Mouse (Mus musculus): ENCODE measurements at regions not wholly inside any gene's neighbourhood (a gene's known extent, or its start where the extent isn't known, plus 50 kb on each side); places are given as distances from the start of the nearest gene placed in this dataset.
A peak's percentile ranks its signal among the peaks of the same experiment; 100 is the strongest.
"Not testable (repeated sequence)": the region's sequence is repeated elsewhere in the genome, so short reads cannot be mapped to it uniquely, and the experiment has no call there.

- DNase-seq: no peak
These were observed 137.2 kb upstream of the Pnpt1 start for GRCm38 (mm10) chr11:28993270-28993847.

- DNase-seq: peak; percentile 12
These were observed 132.0 kb upstream of the Pnpt1 start for GRCm38 (mm10) chr11:28998314-28999106.

DNA sequence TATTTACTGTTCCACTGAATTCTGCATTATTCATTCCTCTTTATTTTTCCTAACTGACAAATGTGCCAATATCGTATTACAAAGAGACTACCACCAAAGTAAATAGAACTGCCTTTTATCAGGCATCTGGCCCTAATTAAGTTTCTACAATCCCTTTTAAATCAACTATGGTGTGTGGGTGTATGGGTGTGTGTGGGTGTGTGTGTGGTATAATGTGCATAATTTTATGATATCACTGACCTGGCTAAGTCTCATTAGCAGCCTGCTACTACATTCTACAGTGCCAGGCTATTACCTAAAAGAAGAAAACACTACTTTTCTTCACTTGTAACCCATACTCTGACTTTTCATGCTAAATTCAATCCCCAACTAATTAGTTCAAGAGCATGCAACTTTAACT lies 131.3 kb upstream of the Pnpt1 start:
- no peak for DNase-seq

- DNase-seq: no peak
These were observed 130.9 kb upstream of the Pnpt1 start for GRCm38 (mm10) chr11:28999620-29000019.

GRCm38 (mm10) chr11:29000212-29000611 lies 130.3 kb upstream of the Pnpt1 start:
- DNase-seq: no peak

DNA sequence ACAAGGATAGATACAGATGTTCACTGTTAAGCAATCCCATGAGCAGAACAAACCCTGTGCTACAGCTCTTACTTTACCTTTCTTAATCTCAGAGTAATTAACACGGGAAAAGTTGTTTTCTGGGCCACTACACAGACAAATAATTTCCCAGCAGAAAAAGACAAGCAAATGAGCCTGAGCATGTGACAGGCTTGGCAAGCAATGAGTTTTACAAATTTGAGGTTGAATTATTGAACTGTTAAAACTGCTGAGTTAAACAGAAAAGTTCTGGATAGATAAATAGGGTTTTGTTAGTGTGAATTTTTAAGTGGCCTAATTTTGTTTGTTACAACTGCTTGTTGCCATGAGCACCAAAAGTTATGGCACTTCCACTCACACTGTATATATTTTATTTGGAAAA lies 113.1 kb upstream of the Pnpt1 start:
- no peak for DNase-seq

GRCm38 (mm10) chr11:29040817-29041216 lies 89.7 kb upstream of the Pnpt1 start:
- no peak for DNase-seq

- DNase-seq: not testable (repeated sequence)
These were observed 82.4 kb upstream of the Pnpt1 start for GRCm38 (mm10) chr11:29047985-29048610.

- no peak for DNase-seq
These were observed 77.9 kb upstream of the Pnpt1 start for GRCm38 (mm10) chr11:29052625-29053024.

DNA sequence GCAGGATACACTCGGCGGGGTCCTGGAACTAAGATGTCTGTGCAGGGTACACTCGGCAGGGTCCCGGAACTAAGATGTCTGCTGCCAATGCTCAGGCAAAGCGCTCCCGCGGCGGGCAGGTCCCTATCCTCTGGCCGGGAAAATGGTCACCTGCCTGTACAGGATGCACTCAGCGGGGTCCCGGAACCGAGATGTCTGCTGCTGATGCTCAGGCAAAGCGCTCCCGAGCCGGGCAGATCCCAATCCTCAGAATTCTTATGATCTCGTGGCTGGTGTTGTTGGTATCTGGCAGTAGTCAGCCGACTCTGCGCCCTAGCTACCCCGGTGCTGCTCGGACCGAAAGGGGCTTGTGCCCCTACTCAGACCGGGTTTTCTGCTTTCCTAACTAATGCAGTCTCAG lies 61.0 kb upstream of the Pnpt1 start:
- DNase-seq: not testable (repeated sequence)

DNA sequence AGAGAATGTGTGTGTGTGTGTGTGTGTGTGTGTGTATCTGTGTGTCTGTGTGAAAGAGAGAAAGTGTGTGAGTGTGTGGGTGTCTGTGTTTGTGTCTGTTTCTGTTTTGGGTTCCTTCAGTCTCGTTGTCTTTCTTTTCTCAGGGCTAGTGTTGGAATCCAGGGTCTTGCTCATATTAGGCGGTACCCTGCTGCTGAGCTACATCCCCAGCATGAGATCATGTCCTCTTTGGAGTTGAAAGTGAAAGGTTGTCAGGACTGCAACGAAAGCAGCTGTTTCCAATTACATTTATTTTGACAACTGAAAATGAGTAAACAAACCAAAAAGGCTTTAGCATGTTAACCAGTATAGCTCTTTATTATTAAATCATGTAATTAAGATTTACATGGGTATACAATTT lies 58.3 kb upstream of the Pnpt1 start:
- no peak for DNase-seq
